Mouse (Mus musculus): ENCODE measurements around the gene Dner. TPM values are rescaled to one million over a fixed set of nuclear protein-coding genes. Genes with fewer than 3 reads are reported as not detected.

The Dner gene
- total and polyA plus RNA-seq, 3 experiments = 0.05 to 0.43 (median 0.23) TPM

DNA sequence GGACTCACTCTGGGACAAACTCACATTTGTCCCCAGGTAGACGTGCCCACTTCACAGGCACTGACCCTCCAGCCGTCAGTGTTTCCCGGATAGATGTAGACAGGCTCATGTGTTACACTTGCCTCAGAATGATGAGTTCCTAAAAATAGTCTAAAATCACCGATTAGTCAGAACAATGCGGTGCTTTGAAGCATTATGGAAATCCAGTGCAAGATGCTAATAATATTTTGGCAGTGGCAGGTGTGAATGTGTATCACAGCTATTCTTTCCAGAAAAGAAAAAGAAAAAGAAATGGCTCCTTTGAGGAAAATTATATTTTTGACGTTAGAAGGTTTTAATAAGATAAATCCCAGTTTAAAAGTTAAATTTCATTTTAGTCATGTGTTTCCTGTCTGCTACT is 204.3 kb downstream of the Dner start:
- Histone ChIP-seq H3K27ac (no peak overlapping the region), H3K4me1 (ENCODE audit: control insufficient read depth, insufficient read depth, low read length) (no peaks in the 10 kb centered on the region), H3K27me3 (ENCODE audit: control insufficient read depth, insufficient read depth, low read length) (no peaks in the 10 kb centered on the region), H3K79me2 (replicated peaks; ENCODE audit: control insufficient read depth, insufficient read depth, low read length) (no peaks in the 10 kb centered on the region), H3K9ac (ENCODE audit: low read depth, low read length) (no peak overlapping the region), H3K4me3 (no peak overlapping the region), H3K36me3 (ENCODE audit: control insufficient read depth, insufficient read depth, low read length) (no peaks in the 10 kb centered on the region)
- TF ChIP-seq POLR2A (IDR thresholded peaks at IDR 0.05; ENCODE audit: insufficient read depth, low read depth, low read length) (no peak), CTCF (IDR thresholded peaks at IDR 0.05) (no peak), EP300 (IDR thresholded peaks at IDR 0.05; ENCODE audit: insufficient read depth, low read depth, low read length) (no peak)
- 61% methylated on average over 6 of the region's 6 CpGs for WGBS
- DNase-seq = no peak
- intact Hi-C loops (cut with DNase I) = no loop called here

DNA sequence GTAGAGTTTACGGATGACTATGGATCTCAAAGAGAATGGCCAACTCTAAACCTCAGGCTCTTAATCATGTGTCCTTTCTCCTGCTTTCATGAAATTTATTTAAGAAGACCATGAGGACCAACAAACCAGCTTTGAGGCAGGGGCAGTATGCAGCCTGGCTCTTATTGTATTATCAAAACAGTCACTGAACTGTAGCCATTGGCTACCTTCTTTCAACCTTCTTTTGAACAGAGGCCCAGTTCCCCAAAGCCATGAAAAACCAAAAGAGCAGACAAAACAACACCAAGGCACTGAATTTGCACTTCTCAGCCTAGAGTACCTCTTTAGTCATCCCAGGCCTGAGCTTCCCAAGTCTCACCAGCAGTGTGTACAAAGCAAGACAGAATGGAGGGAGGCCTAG is 207.5 kb downstream of the Dner start:
- H3K27ac ChIP-seq = no peak overlapping the region
- H3K4me1 ChIP-seq (ENCODE audit: control insufficient read depth, insufficient read depth, low read length) = no peaks in the 10 kb centered on the region
- H3K79me2 ChIP-seq (replicated peaks; ENCODE audit: control insufficient read depth, insufficient read depth, low read length) = no peaks in the 10 kb centered on the region
- intact Hi-C loops (cut with DNase I) = no loop called here
- WGBS = 100% methylated on average over 1 of the region's 1 CpGs
- H3K27me3 ChIP-seq (ENCODE audit: control insufficient read depth, insufficient read depth, low read length) = no peaks in the 10 kb centered on the region
- H3K9ac ChIP-seq (ENCODE audit: low read depth, low read length) = no peak overlapping the region
- no peak for DNase-seq
- H3K36me3 ChIP-seq (ENCODE audit: control insufficient read depth, insufficient read depth, low read length) = no peaks in the 10 kb centered on the region
- TF ChIP-seq POLR2A (IDR thresholded peaks at IDR 0.05; ENCODE audit: insufficient read depth, low read depth, low read length) (no peak), EP300 (IDR thresholded peaks at IDR 0.05; ENCODE audit: insufficient read depth, low read depth, low read length) (no peak), CTCF (IDR thresholded peaks at IDR 0.05) (no peak)
- no peak overlapping the region for H3K4me3 ChIP-seq

DNA sequence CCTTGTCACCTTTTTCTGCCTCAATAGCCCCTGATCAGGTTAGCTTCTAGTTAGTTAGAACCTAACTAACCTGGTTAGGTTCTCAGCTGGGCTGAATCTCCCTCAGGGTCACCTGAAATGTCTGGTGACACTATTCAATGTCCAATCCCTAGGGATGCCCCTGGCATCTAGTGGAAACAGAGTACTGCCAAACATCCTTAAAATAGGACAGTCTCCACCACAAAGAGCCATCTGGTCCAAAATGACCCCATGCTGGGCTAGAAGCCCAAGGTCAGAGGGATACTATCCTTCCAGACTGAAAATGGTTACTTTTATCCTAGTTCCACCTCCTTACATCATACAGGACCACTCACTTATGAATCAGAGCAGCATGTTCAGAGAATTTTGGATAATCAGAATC is 211.0 kb downstream of the Dner start:
- no peak for TF ChIP-seq EP300 (IDR thresholded peaks at IDR 0.05; ENCODE audit: insufficient read depth, low read depth, low read length)
- TF ChIP-seq POLR2A (IDR thresholded peaks at IDR 0.05; ENCODE audit: insufficient read depth, low read depth, low read length) = no peak
- no peak for TF ChIP-seq CTCF (IDR thresholded peaks at IDR 0.05)

DNA sequence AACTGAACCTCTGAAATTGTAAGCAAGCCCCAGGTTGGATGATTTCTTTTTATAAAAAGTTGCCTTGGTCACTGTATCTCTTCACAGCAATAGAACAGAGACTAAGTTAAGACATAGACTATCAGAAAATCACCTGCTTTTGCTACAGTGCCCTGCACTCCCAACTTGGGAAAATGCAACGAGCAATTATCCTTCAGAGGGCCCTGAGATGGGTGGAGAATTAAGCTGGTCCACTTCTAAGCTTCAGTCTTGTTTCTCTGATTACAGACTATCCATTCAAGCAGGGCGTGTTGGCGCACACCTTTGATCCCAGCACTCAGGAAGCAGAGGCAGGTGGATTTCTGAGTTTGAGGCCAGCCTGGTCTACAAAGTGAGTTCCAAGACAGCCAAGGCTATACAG is 211.4 kb downstream of the Dner start:
- DNase-seq = no peak

More for the DNA sequence above, 211.0 kb downstream of the Dner start:
- H3K4me3 ChIP-seq = no peak overlapping the region
- H3K9ac ChIP-seq (ENCODE audit: low read depth, low read length) = no peak overlapping the region
- H3K79me2 ChIP-seq (replicated peaks; ENCODE audit: control insufficient read depth, insufficient read depth, low read length) = no peaks in the 10 kb centered on the region
- intact Hi-C loops (cut with DNase I) = no loop called here
- DNase-seq = no peak
- no peaks in the 10 kb centered on the region for H3K4me1 ChIP-seq (ENCODE audit: control insufficient read depth, insufficient read depth, low read length)
- no peaks in the 10 kb centered on the region for H3K27me3 ChIP-seq (ENCODE audit: control insufficient read depth, insufficient read depth, low read length)
- H3K36me3 ChIP-seq (ENCODE audit: control insufficient read depth, insufficient read depth, low read length) = no peaks in the 10 kb centered on the region
- H3K27ac ChIP-seq = no peak overlapping the region

DNA sequence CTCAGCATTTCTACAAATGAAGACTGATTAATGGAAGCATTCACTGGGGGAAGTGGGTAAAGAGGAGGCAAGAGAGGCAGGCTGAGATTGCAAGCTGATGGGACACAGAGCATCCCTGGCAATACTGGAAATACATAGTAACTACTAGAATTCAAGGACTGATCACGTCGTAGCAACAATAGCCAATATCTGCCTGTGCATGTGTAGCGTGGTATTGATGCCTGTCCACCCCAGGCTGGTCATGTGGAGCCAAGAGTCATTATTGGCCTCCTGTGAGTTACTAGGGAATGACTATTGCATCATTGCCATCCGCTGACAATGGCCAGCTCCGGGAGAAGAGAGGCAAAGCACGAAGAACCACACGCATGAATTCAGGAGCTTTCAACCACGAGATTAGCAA is 216.0 kb downstream of the Dner start:
- TF ChIP-seq POLR2A (IDR thresholded peaks at IDR 0.05; ENCODE audit: insufficient read depth, low read depth, low read length) (no peak), CTCF (IDR thresholded peaks at IDR 0.05) (no peak), EP300 (IDR thresholded peaks at IDR 0.05; ENCODE audit: insufficient read depth, low read depth, low read length) (no peak)
- no peaks in the 10 kb centered on the region for H3K27me3 ChIP-seq (ENCODE audit: control insufficient read depth, insufficient read depth, low read length)
- no peaks in the 10 kb centered on the region for H3K36me3 ChIP-seq (ENCODE audit: control insufficient read depth, insufficient read depth, low read length)
- no peak overlapping the region for H3K9ac ChIP-seq (ENCODE audit: low read depth, low read length)
- H3K27ac ChIP-seq = no peak overlapping the region
- no peaks in the 10 kb centered on the region for H3K4me1 ChIP-seq (ENCODE audit: control insufficient read depth, insufficient read depth, low read length)
- intact Hi-C loops (cut with DNase I) = no loop called here
- H3K4me3 ChIP-seq = no peak overlapping the region
- H3K79me2 ChIP-seq (replicated peaks; ENCODE audit: control insufficient read depth, insufficient read depth, low read length) = no peaks in the 10 kb centered on the region
- WGBS = 86% methylated on average over 8 of the region's 8 CpGs
- DNase-seq = no peak

More for the DNA sequence above, 211.4 kb downstream of the Dner start:
- no peaks in the 10 kb centered on the region for H3K36me3 ChIP-seq (ENCODE audit: control insufficient read depth, insufficient read depth, low read length)
- no peaks in the 10 kb centered on the region for H3K27me3 ChIP-seq (ENCODE audit: control insufficient read depth, insufficient read depth, low read length)
- H3K9ac ChIP-seq (ENCODE audit: low read depth, low read length) = no peak overlapping the region
- H3K27ac ChIP-seq = no peak overlapping the region
- no peaks in the 10 kb centered on the region for H3K79me2 ChIP-seq (replicated peaks; ENCODE audit: control insufficient read depth, insufficient read depth, low read length)
- intact Hi-C loops (cut with DNase I) = no loop called here
- TF ChIP-seq CTCF (IDR thresholded peaks at IDR 0.05) (no peak), EP300 (IDR thresholded peaks at IDR 0.05; ENCODE audit: insufficient read depth, low read depth, low read length) (no peak), POLR2A (IDR thresholded peaks at IDR 0.05; ENCODE audit: insufficient read depth, low read depth, low read length) (no peak)
- no peak overlapping the region for H3K4me3 ChIP-seq
- H3K4me1 ChIP-seq (ENCODE audit: control insufficient read depth, insufficient read depth, low read length) = no peaks in the 10 kb centered on the region
- 88% methylated on average over 3 of the region's 3 CpGs for WGBS

DNA sequence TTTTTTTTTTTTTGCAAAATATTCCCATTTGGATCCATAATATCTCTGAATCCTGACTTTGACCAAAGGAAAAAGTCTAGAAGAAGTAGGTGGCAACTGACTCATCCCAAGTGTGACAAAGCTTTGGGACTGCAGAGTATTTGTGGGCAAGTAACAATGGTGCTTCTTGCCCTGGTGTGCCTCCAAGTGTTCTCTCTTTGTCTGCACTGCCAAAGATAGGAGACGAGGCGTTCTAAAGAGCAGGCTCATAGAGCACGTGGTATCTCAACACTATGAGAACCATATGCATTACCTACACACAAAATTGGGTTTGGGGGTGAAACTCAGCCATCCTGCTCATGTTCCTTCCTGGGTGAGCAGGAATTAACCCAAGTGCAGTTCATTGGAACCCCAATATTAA is 221.7 kb downstream of the Dner start:
- Histone ChIP-seq H3K27me3 (ENCODE audit: control insufficient read depth, insufficient read depth, low read length) (no peaks in the 10 kb centered on the region), H3K9ac (ENCODE audit: low read depth, low read length) (no peak overlapping the region), H3K36me3 (ENCODE audit: control insufficient read depth, insufficient read depth, low read length) (no peaks in the 10 kb centered on the region), H3K4me1 (ENCODE audit: control insufficient read depth, insufficient read depth, low read length) (no peaks in the 10 kb centered on the region), H3K4me3 (no peak overlapping the region), H3K79me2 (replicated peaks; ENCODE audit: control insufficient read depth, insufficient read depth, low read length) (no peaks in the 10 kb centered on the region), H3K27ac (no peak overlapping the region)
- WGBS = 71% methylated on average over 3 of the region's 3 CpGs
- DNase-seq = no peak
- intact Hi-C loops (cut with DNase I) = no loop called here
- TF ChIP-seq POLR2A (IDR thresholded peaks at IDR 0.05; ENCODE audit: insufficient read depth, low read depth, low read length) (no peak), EP300 (IDR thresholded peaks at IDR 0.05; ENCODE audit: insufficient read depth, low read depth, low read length) (no peak), CTCF (IDR thresholded peaks at IDR 0.05) (no peak)
